Mouse (Mus musculus): ENCODE measurements around the gene Slc1a2.

- TF ChIP-seq CTCF (IDR thresholded peaks at IDR 0.05) (no peak), EP300 (IDR thresholded peaks at IDR 0.05; ENCODE audit: insufficient read depth, low read depth, low read length) (no peak), POLR2A (IDR thresholded peaks at IDR 0.05; ENCODE audit: insufficient read depth, low read depth, low read length) (no peak)
These were observed 53.6 kb downstream of the Slc1a2 start for GRCm38 (mm10) chr2:102712049-102712448.

Measured in heart, adult 2 months (tissue).